Mouse (Mus musculus): ENCODE measurements at regions not wholly inside any gene's neighbourhood (a gene's known extent, or its start where the extent isn't known, plus 50 kb on each side); places are given as distances from the start of the nearest gene placed in this dataset.

DNA sequence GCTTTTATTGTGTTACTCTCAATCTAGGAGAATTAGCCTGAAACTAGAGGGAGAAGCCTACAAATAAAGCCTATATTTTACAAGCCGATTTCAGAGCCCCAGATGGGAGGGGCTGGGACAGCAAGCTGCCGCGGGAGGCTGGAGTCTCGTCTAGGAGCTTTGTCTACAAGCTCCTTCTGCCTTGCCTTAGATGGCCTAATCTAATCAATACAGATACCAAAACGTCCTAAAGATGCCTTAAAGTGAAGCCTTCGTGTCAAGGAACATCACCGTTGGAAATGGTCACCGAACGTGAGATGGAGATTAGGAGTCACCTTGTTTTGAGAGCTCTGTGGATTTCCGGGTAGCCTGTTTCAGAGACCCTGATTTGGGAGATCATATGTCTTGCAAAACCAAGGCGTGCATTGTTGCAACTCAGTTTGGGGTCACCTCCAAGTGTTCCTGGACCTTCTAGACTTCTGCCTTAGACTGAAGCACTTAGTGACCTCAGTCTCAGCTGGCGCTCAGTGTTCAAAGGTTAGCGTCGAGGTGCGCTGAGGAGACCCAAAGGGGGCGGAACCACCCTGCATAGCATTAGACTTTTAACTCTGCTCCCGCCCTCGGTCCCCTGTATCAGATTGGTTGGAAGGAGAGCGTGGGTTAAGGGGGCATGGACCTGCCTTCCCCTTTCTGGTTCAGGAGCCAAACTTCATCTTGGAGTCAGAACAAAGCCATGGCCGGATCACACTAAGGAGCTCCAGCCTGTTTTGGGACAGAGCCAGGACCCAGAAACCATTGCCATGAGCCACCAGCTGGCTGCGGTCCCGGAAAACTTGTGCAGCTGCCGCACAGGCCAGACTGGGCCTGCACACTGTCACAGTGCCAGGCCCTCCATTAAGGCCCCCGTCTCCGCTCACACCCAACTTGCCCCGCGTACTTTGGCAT is 174.9 kb upstream of the Jmjd1c start:
- Histone ChIP-seq H3K27me3 (replicated peaks; ENCODE audit: control insufficient read depth, insufficient read depth, low read length) (no peaks in the 10 kb centered on the region), H3K9ac (ENCODE audit: low read length) (peak overlapping the region; percentile 44), H3K4me2 (ENCODE audit: low read length) (peak overlapping the region; percentile 43), H3K4me3 (ENCODE audit: low read depth, low read length) (peak overlapping the region; percentile 5; the same call in 1 of the 2 replicates), H3K27ac (ENCODE audit: low read depth, low read length) (peak overlapping the region; percentile 97), H3K9me3 (replicated peaks; ENCODE audit: control insufficient read depth, low read length) (no peaks in the 10 kb centered on the region), H3K36me3 (ENCODE audit: control insufficient read depth, insufficient read depth, low read length) (no peaks in the 10 kb centered on the region), H3K4me1 (ENCODE audit: control insufficient read depth, insufficient read depth, low read length) (peaks cover 40% of the 10 kb centered on the region)
- peak; percentile 84 for ATAC-seq
- DNase-seq (ENCODE audit: low spot score): peak; percentile 97
- whole genome bisulfite sequencing: 2% methylated on average over 27 of the region's 27 CpGs

DNA sequence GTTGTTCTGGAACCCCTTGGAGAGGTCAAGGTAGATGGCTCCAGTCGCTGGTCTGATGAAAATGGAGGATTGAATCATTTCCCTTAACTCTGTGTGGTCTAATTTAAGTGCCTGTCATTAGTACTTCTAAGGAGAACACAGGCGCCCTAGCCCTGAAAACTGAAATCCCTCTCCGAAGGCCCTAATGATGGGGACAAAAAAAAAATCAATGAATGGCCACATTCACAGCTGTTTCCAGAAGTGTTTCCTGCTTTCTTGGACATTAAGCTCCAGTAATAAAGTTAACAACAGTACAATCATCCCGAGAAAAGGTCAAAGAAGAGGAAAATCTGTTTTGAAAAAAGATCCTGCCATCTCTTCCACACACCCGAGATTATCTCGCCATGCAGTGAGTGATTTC is 174.1 kb upstream of the Jmjd1c start:
- peak; percentile 18; the same call in 1 of the 2 replicates for ATAC-seq
- Histone ChIP-seq H3K4me3 (ENCODE audit: low read depth, low read length) (no peak overlapping the region), H3K27me3 (replicated peaks; ENCODE audit: control insufficient read depth, insufficient read depth, low read length) (no peaks in the 10 kb centered on the region), H3K4me1 (ENCODE audit: control insufficient read depth, insufficient read depth, low read length) (peaks cover 40% of the 10 kb centered on the region), H3K9me3 (replicated peaks; ENCODE audit: control insufficient read depth, low read length) (no peaks in the 10 kb centered on the region), H3K4me2 (ENCODE audit: low read length) (peak overlapping the region; percentile 43), H3K36me3 (ENCODE audit: control insufficient read depth, insufficient read depth, low read length) (no peaks in the 10 kb centered on the region), H3K27ac (ENCODE audit: low read depth, low read length) (peak overlapping the region; percentile 97), H3K9ac (ENCODE audit: low read length) (peak overlapping the region; percentile 44; the same call in 1 of the 2 replicates)
- WGBS: 6% methylated on average over 6 of the region's 6 CpGs
- no peak for DNase-seq (ENCODE audit: low spot score)

DNA sequence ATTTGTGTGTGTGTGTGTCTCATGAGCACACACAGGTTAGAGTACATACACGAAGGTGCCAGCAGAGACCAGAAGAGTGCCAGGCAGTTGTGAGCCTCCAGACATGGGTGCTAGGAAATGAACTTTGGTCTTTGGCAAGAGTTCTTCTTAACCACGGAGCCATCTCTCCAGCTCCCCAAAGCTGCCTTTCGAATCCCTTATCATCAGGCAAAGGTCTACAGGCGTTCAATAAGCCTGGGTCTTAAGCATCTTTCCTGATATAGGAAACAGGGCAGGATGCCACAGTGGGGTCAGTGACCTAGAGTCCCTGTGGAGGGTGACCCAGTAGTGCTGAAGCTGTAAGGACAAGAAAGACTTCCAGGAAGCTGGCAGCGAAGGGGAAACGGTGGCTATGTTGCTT is 173.6 kb upstream of the Jmjd1c start:
- H3K4me3 ChIP-seq (ENCODE audit: low read depth, low read length): no peak overlapping the region
- H3K27me3 ChIP-seq (replicated peaks; ENCODE audit: control insufficient read depth, insufficient read depth, low read length): no peaks in the 10 kb centered on the region
- H3K27ac ChIP-seq (ENCODE audit: low read depth, low read length): peak overlapping the region; percentile 97
- H3K36me3 ChIP-seq (ENCODE audit: control insufficient read depth, insufficient read depth, low read length): no peaks in the 10 kb centered on the region
- peaks cover 40% of the 10 kb centered on the region for H3K4me1 ChIP-seq (ENCODE audit: control insufficient read depth, insufficient read depth, low read length)
- ATAC-seq: no peak
- H3K4me2 ChIP-seq (ENCODE audit: low read length): peak overlapping the region; percentile 43; the same call in 1 of the 2 replicates
- no peaks in the 10 kb centered on the region for H3K9me3 ChIP-seq (replicated peaks; ENCODE audit: control insufficient read depth, low read length)
- WGBS: 68% methylated on average over 6 of the region's 6 CpGs
- H3K9ac ChIP-seq (ENCODE audit: low read length): peak overlapping the region; percentile 26; the same call in 1 of the 2 replicates
- DNase-seq (ENCODE audit: low spot score): no peak

- Histone ChIP-seq H3K9ac (ENCODE audit: low read length) (no peak overlapping the region), H3K4me2 (ENCODE audit: low read length) (no peak overlapping the region), H3K4me1 (ENCODE audit: control insufficient read depth, insufficient read depth, low read length) (peaks cover 40% of the 10 kb centered on the region), H3K27ac (ENCODE audit: low read depth, low read length) (no peak overlapping the region), H3K4me3 (ENCODE audit: low read depth, low read length) (no peak overlapping the region), H3K9me3 (replicated peaks; ENCODE audit: control insufficient read depth, low read length) (no peaks in the 10 kb centered on the region), H3K36me3 (ENCODE audit: control insufficient read depth, insufficient read depth, low read length) (no peaks in the 10 kb centered on the region), H3K27me3 (replicated peaks; ENCODE audit: control insufficient read depth, insufficient read depth, low read length) (no peaks in the 10 kb centered on the region)
- DNase-seq (ENCODE audit: low spot score) (no peak), ATAC-seq (no peak)
- 71% methylated on average over 7 of the region's 7 CpGs for WGBS
These were observed 172.0 kb upstream of the Jmjd1c start for GRCm38 (mm10) chr10:66923947-66924346.

DNA sequence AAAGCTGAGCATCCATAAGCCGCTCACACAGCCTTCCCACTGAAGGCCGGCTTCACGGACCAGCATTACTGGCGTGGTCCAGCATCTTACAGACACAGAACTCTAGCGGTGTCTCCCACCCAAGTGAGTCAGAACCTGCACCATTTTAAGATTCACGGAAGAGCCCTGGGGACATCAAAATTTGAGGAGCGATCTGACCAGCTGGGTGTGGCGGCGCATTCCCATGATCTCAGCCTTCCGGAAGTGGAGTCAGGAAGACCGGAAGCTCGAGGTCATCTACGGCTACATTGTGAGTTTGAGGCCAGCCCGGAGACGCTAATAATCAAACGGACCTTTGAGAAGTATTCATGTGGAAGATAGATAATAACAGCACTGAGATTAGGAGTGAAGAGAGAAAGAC is 171.5 kb upstream of the Jmjd1c start:
- no peaks in the 10 kb centered on the region for H3K36me3 ChIP-seq (ENCODE audit: control insufficient read depth, insufficient read depth, low read length)
- H3K4me1 ChIP-seq (ENCODE audit: control insufficient read depth, insufficient read depth, low read length): peaks cover 36% of the 10 kb centered on the region
- H3K27ac ChIP-seq (ENCODE audit: low read depth, low read length): no peak overlapping the region
- WGBS: 60% methylated on average over 16 of the region's 16 CpGs
- no peak overlapping the region for H3K9ac ChIP-seq (ENCODE audit: low read length)
- DNase-seq (ENCODE audit: low spot score) (no peak), ATAC-seq (no peak)
- H3K27me3 ChIP-seq (replicated peaks; ENCODE audit: control insufficient read depth, insufficient read depth, low read length): no peaks in the 10 kb centered on the region
- no peak overlapping the region for H3K4me3 ChIP-seq (ENCODE audit: low read depth, low read length)
- no peak overlapping the region for H3K4me2 ChIP-seq (ENCODE audit: low read length)
- H3K9me3 ChIP-seq (replicated peaks; ENCODE audit: control insufficient read depth, low read length): no peaks in the 10 kb centered on the region

DNA sequence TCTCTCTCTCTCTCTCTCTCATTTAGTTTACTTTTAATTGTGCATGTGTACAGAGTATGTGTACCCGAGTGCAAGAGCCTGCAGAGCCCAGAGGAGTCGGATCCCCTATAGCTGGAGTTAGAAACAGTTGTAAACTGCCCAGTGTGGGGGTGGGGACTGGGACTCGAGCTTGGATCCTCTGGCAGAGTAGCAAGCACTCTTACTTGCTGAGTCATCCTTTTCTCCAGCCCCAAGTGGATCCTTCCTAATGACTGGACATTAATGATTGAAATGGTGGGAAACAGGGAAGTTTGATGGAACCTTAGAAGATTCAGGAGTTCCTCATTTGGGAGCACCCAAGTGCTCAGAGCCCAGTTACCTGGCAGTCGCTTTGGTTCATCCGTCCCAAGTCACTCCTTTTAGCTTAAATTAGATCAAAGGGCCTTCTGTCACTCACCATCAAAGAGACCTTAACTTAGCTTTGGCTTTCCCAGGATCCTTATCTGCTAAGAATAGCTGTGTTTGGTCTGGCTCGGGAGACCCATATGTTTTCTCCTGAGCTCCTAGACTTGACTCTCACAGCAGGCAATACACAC is 170.3 kb upstream of the Jmjd1c start:
- DNase-seq (ENCODE audit: low spot score): no peak
- no peak overlapping the region for H3K4me2 ChIP-seq (ENCODE audit: low read length)
- no peak overlapping the region for H3K27ac ChIP-seq (ENCODE audit: low read depth, low read length)
- 57% methylated on average over 6 of the region's 6 CpGs for WGBS
- no peaks in the 10 kb centered on the region for H3K9me3 ChIP-seq (replicated peaks; ENCODE audit: control insufficient read depth, low read length)
- H3K27me3 ChIP-seq (replicated peaks; ENCODE audit: control insufficient read depth, insufficient read depth, low read length): no peaks in the 10 kb centered on the region
- no peak for ATAC-seq
- H3K4me3 ChIP-seq (ENCODE audit: low read depth, low read length): no peak overlapping the region
- no peak overlapping the region for H3K9ac ChIP-seq (ENCODE audit: low read length)
- H3K36me3 ChIP-seq (ENCODE audit: control insufficient read depth, insufficient read depth, low read length): no peaks in the 10 kb centered on the region
- peaks cover 31% of the 10 kb centered on the region for H3K4me1 ChIP-seq (ENCODE audit: control insufficient read depth, insufficient read depth, low read length)

GRCm38 (mm10) chr10:66927651-66928050 is 168.3 kb upstream of the Jmjd1c start:
- DNase-seq (ENCODE audit: low spot score): no peak

GRCm38 (mm10) chr10:66928211-66928990 is 167.5 kb upstream of the Jmjd1c start:
- H3K4me1 ChIP-seq (ENCODE audit: control insufficient read depth, insufficient read depth, low read length): peaks cover 4% of the 10 kb centered on the region
- H3K9me3 ChIP-seq (replicated peaks; ENCODE audit: control insufficient read depth, low read length): no peaks in the 10 kb centered on the region
- H3K4me3 ChIP-seq (ENCODE audit: low read depth, low read length): no peak overlapping the region
- 83% methylated on average over 6 of the region's 6 CpGs for WGBS
- no peak overlapping the region for H3K9ac ChIP-seq (ENCODE audit: low read length)
- ATAC-seq (no peak), DNase-seq (ENCODE audit: low spot score) (no peak)
- no peaks in the 10 kb centered on the region for H3K27me3 ChIP-seq (replicated peaks; ENCODE audit: control insufficient read depth, insufficient read depth, low read length)
- no peak overlapping the region for H3K4me2 ChIP-seq (ENCODE audit: low read length)
- H3K27ac ChIP-seq (ENCODE audit: low read depth, low read length): no peak overlapping the region
- no peaks in the 10 kb centered on the region for H3K36me3 ChIP-seq (ENCODE audit: control insufficient read depth, insufficient read depth, low read length)

More at GRCm38 (mm10) chr10:66927651-66928050, 168.3 kb upstream of the Jmjd1c start:
- no peak overlapping the region for H3K27ac ChIP-seq (ENCODE audit: low read depth, low read length)
- no peaks in the 10 kb centered on the region for H3K27me3 ChIP-seq (replicated peaks; ENCODE audit: control insufficient read depth, insufficient read depth, low read length)
- no peak for ATAC-seq
- no peak overlapping the region for H3K4me3 ChIP-seq (ENCODE audit: low read depth, low read length)
- no peaks in the 10 kb centered on the region for H3K36me3 ChIP-seq (ENCODE audit: control insufficient read depth, insufficient read depth, low read length)
- H3K4me2 ChIP-seq (ENCODE audit: low read length): no peak overlapping the region
- WGBS: 92% methylated on average over 2 of the region's 2 CpGs
- H3K4me1 ChIP-seq (ENCODE audit: control insufficient read depth, insufficient read depth, low read length): peaks cover 11% of the 10 kb centered on the region
- H3K9me3 ChIP-seq (replicated peaks; ENCODE audit: control insufficient read depth, low read length): no peaks in the 10 kb centered on the region
- no peak overlapping the region for H3K9ac ChIP-seq (ENCODE audit: low read length)

Measured in forebrain, embryonic 14.5 days (tissue).